Mouse (Mus musculus) small intestine, adult 2 months (tissue): Measurements from ENCODE around the gene Ssx2ip. TPM values are rescaled to one million over a fixed set of nuclear protein-coding genes. Genes with fewer than 3 reads are reported as not detected.

ENCODE experiments used
- H3K27ac ChIP-seq: fragments of 200-500 bp; 2 replicates; pipeline ENCODE4 v1.5.1; 2012; ENCODE audit warnings: low read depth, low read length, control low read depth, inconsistent platforms; ENCODE audit not compliant: insufficient read depth
- H3K27me3 ChIP-seq: fragments of 200-500 bp; 2 replicates; pipeline ENCODE4 v1.6.1; 2012; ENCODE audit warnings: mild to moderate bottlenecking, moderate library complexity, low read length, inconsistent platforms; ENCODE audit not compliant: control insufficient read depth, insufficient read depth
- H3K36me3 ChIP-seq: fragments of 200-500 bp; 2 replicates; pipeline ENCODE4 v1.6.1; 2012; ENCODE audit warnings: mild to moderate bottlenecking, low read length, control low read depth, inconsistent platforms; ENCODE audit not compliant: control insufficient read depth, insufficient read depth
- H3K4me1 ChIP-seq: fragments of 200-500 bp; 2 replicates; pipeline ENCODE4 v1.6.1; 2012; ENCODE audit warnings: low read length, inconsistent platforms, mixed read lengths; ENCODE audit not compliant: control insufficient read depth, insufficient read depth, insufficient read length
- H3K4me3 ChIP-seq: fragments of 200-500 bp; 2 replicates; pipeline ENCODE4 v1.5.1; 2012; ENCODE audit warnings: low read depth, mild to moderate bottlenecking, control low read depth, inconsistent platforms, low read length, moderate library complexity
- CTCF ChIP-seq: fragments of 200-500 bp; IDR thresholded peaks from 2 replicates; pipeline ENCODE4 v1.5.1; 2012; ENCODE audit warnings: low read depth, mild to moderate bottlenecking, control low read depth, inconsistent platforms, low read length, moderate library complexity, mixed read lengths; ENCODE audit not compliant: insufficient replicate concordance, insufficient read length; ENCODE audit errors: extremely low read depth
- POLR2A ChIP-seq: fragments of 200-500 bp; IDR thresholded peaks from 2 replicates; pipeline ENCODE4 v1.6.1; 2012; ENCODE audit warnings: low read depth, mild to moderate bottlenecking, control low read depth, inconsistent platforms, low read length, moderate library complexity
- WGBS: fragments of 180-500 bp; shearing (Covaris S2); methylation state at CpG from one replicate; pipeline ENCODE4 v1.1.7; 2018; 5-methylcytosine and 5-hydroxymethylcytosine counted together
- polyA plus RNA-seq: library from polyadenylated mRNA; depleted of rRNA; stranded (reverse); fragments of >200 nt; gene quantifications from 2 replicates; pipeline ENCODE4 v1.2.3, GENCODE M21; 2012

The Ssx2ip gene
- polyA plus RNA-seq, 1 experiment = 9.6 TPM

DNA sequence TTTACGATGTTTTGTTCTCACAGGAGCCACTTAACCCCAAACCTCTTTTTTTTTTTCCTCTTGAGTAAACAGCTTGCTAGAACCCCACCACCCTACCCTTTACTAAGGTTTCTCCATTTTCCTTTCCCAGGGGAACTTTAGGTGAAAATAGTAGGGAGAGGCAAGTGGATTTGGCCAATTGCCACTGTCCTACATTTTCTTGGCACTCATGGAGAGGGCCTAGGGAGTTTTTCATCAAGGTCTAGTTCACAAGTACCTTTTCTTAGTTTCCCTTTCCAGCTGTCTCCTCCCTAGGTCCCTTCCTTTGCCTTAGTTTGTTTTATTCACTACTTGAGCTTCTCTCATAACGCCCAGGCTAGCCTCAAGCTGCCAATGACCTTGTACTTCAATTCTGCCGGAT lies 672 bp upstream of the Ssx2ip start:
- Histone ChIP-seq H3K4me3 (peak overlapping the region; percentile 70), H3K4me1 (peaks cover 9% of the 10 kb centered on the region; the same call in 1 of the 2 replicates), H3K36me3 (no peaks in the 10 kb centered on the region), H3K27me3 (no peaks in the 10 kb centered on the region), H3K27ac (peak overlapping the region; percentile 35)
- TF ChIP-seq POLR2A (no peak), CTCF (no peak)
- 15% methylated on average over 3 of the region's 3 CpGs for WGBS

DNA sequence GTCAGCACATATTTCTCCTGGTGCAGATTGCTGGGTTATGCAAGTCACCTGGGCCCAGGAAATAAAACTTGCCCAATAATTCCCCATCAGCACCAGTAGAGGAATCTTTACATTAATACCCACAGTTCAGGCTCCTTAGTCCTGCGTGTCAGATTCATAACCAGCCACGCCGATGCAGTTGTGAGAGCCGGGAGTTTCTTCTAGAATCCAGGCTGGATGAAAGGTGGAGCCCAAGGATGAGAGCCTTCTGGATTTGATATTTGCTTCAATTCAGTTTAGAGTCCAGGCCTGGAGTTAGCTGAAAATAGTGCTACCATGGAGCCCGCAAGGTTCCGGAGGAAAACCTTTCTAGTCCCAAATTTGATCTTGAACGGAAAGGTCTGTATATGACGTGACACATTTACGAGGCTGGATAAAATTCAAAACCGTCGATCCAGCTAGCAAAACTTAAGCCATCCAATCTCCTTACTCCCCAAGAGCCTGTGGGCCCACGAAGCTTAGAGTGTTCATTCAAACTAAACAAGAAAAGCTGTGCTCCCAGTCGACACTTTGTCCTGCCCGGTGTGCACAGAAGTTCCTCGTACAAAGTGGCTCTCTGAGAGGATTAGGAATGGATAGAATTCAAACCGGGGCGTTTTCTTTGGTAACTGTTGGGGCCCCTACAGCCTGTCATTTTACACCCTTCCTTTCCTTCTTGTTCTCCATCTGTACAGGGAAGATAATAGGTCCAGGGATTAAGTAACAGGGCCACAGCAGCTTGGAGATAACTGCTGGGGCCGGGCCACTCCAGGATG lies 968 bp downstream of the Ssx2ip start:
- WGBS = 20% methylated on average over 18 of the region's 18 CpGs
- Histone ChIP-seq H3K4me3 (peak overlapping the region; percentile 70), H3K27ac (peak overlapping the region; percentile 94), H3K27me3 (no peaks in the 10 kb centered on the region), H3K4me1 (peaks cover 20% of the 10 kb centered on the region; the same call in 1 of the 2 replicates), H3K36me3 (no peaks in the 10 kb centered on the region)
- TF ChIP-seq POLR2A (no peak), CTCF (no peak)

DNA sequence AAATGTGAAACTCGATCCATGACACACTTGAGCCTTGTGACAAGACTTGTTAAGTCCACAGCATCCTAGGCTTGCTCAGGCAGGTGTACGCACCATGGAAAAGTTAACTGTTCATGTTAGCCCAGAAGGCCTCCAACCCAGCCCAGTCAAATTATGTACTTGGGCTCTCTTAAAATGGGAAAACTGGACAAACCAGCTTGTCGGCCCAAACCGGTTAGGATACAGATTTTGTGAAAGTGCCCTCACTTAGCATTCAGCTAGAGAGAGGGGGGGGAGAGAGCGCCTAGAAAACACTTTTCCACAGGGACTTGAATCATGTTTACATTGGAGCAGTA lies 1.5 kb downstream of the Ssx2ip start:
- Histone ChIP-seq H3K36me3 (no peaks in the 10 kb centered on the region), H3K4me3 (peak overlapping the region; percentile 70), H3K27me3 (no peaks in the 10 kb centered on the region), H3K27ac (peak overlapping the region; percentile 94), H3K4me1 (peaks cover 22% of the 10 kb centered on the region; the same call in 1 of the 2 replicates)
- WGBS = 27% methylated on average over 5 of the region's 5 CpGs
- no peak for TF ChIP-seq CTCF
- no peak for TF ChIP-seq POLR2A

DNA sequence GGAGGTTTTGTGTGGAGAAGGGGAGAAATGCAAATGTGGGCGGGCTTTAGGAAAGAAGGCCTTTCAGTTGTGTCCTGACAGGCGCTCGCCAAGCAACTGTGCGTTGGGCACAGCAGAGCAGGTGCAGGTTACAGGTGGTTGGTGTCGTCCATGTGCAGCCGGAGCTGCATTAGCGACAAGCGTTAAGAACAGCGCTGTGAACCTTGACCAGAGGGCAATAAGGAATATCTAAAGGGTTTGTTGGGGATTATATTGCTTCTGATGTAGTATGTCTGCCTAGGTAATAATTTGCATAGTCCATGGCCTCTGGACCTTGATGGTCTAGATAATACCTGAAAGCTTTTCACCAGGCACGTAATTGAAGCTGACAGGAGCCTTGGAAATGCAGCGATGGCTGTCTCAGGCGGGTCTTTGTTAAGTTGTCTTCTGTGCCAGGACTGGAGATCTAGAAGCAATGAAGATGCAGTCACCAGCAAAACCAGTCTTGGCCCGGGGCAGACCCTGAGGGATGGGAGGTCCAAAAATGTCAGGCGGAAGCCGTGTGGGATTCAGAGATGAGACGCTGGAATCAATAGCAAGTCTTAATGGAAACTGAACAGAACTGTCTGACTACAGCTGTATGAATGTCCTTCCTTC lies 2.8 kb downstream of the Ssx2ip start:
- no peaks in the 10 kb centered on the region for H3K27me3 ChIP-seq
- peak overlapping the region; percentile 51 for H3K4me3 ChIP-seq
- H3K4me1 ChIP-seq = peaks cover 34% of the 10 kb centered on the region
- 31% methylated on average over 16 of the region's 16 CpGs for WGBS
- H3K27ac ChIP-seq = peak overlapping the region; percentile 96
- TF ChIP-seq CTCF (no peak), POLR2A (peak; percentile 62; the same call in 1 of the 2 replicates)
- no peaks in the 10 kb centered on the region for H3K36me3 ChIP-seq

DNA sequence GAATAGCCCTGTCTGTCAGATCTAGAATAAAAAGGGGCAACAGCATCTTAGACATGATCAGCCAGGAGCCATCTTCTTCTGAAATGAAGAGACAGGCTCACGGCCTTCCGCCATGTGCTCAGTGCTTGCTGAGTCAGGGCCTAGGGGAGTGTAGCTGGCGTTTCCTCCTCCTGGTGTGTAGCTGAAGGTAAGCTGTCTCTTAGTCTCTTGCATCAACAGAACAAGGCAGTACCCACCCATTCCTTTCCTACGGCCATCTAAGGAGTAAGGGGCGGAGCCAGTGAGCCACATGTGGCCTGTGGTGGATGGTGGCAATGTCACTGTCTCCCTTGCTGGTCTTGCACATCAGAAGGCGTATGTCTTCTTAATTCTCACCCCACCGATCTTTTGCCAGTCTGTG lies 5.7 kb downstream of the Ssx2ip start:
- Histone ChIP-seq H3K4me3 (no peak overlapping the region), H3K27me3 (no peaks in the 10 kb centered on the region), H3K27ac (no peak overlapping the region), H3K4me1 (peaks cover 40% of the 10 kb centered on the region), H3K36me3 (no peaks in the 10 kb centered on the region)
- WGBS = 60% methylated on average over 7 of the region's 7 CpGs
- TF ChIP-seq CTCF (no peak), POLR2A (no peak)

DNA sequence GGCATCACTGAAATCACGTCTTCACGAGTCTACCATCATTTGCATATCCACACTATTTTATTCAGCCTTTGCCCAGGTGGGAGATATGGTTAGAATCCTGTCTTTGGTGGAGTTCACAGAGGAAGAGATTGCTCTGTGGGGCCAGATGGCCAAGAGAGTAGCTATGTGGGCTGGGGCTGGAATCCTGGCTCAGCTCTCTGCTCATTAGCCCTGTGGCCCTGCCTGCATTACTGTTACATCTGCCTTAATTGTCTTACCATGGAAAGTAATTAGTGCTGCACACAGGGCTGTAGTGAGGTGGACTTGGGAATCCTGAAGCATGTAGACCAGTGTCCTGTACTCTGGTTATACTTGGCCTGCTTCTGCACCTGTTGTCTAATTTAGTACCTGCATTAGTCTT lies 7.6 kb downstream of the Ssx2ip start:
- TF ChIP-seq CTCF = no peak
- no peak for TF ChIP-seq POLR2A
- Histone ChIP-seq H3K4me1 (peaks cover 36% of the 10 kb centered on the region), H3K27ac (no peak overlapping the region), H3K27me3 (no peaks in the 10 kb centered on the region), H3K36me3 (no peaks in the 10 kb centered on the region), H3K4me3 (no peak overlapping the region)
- 32% methylated on average over 2 of the region's 2 CpGs for WGBS

DNA sequence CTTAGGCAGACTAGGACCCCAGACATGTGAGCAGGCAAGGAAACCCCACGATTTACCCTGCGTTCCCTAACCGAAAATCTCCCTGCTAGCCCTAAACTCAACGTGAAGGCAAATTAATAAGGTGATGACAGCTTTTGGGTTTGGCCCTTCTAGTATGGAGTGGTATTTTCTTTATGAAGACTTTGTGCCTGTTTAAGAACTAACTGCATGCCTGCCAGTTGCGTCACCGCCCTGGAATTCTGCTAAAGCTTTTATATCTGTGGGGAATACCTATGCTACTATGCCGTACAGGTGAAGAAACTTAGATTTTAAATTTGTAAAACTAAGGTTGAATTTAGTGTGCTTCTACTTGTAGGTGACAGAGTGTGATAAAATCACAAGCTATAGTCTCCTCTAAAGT lies 8.0 kb downstream of the Ssx2ip start:
- Histone ChIP-seq H3K27me3 (no peaks in the 10 kb centered on the region), H3K27ac (no peak overlapping the region), H3K4me1 (peaks cover 36% of the 10 kb centered on the region), H3K36me3 (peaks cover 3% of the 10 kb centered on the region; the same call in 1 of the 2 replicates), H3K4me3 (no peak overlapping the region)
- WGBS = 90% methylated on average over 7 of the region's 7 CpGs
- TF ChIP-seq POLR2A (no peak), CTCF (no peak)
